Mouse (Mus musculus) midbrain, embryonic 11.5 days (tissue): ENCODE measurements around the gene Mis18bp1. TPM values are rescaled to one million over a fixed set of nuclear protein-coding genes. Genes with fewer than 3 reads are reported as not detected.
"Not testable (repeated sequence)": the region's sequence is repeated elsewhere in the genome, so short reads cannot be mapped to it uniquely, and the experiment has no call there.

Source experiments
- ATAC-seq: fragments of 200-750 bp; cut with Nextera tagmentation; 2 replicates; pipeline ENCODE4 v1.8.0; 2017; ENCODE audit warnings: moderate TSS enrichment, moderate library complexity; ENCODE audit not compliant: low FRiP score
- DNase-seq: peaks from one replicate; pipeline ENCODE4 v3.0.0; 2015; ENCODE audit warnings: low spot score; ENCODE audit errors: missing footprints
- H3K27ac ChIP-seq: fragments of 300-500 bp; sonication (generic); 2 replicates; pipeline ENCODE4 v1.5.1; 2014; ENCODE audit warnings: low read depth, low read length
- H3K27me3 ChIP-seq: fragments of 300-500 bp; sonication (generic); 2 replicates; pipeline ENCODE4 v1.6.1; 2014; ENCODE audit warnings: mild to moderate bottlenecking, low read length, moderate library complexity, mixed read lengths; ENCODE audit not compliant: control insufficient read depth, insufficient read depth
- H3K36me3 ChIP-seq: fragments of 300-500 bp; sonication (generic); 2 replicates; pipeline ENCODE4 v1.6.1; 2014; ENCODE audit warnings: mild to moderate bottlenecking, low read length, moderate library complexity, mixed read lengths; ENCODE audit not compliant: control insufficient read depth, insufficient read depth
- H3K4me1 ChIP-seq: fragments of 300-500 bp; sonication (generic); 2 replicates; pipeline ENCODE4 v1.6.1; 2014; ENCODE audit warnings: low read length; ENCODE audit not compliant: control insufficient read depth, insufficient read depth
- H3K4me2 ChIP-seq: fragments of 300-500 bp; sonication (generic); 2 replicates; pipeline ENCODE4 v1.6.1; 2014; ENCODE audit warnings: mild to moderate bottlenecking, moderate library complexity
- H3K4me3 ChIP-seq: fragments of 300-500 bp; sonication (generic); 2 replicates; pipeline ENCODE4 v1.5.1; 2014; ENCODE audit warnings: low read depth, low read length
- H3K9ac ChIP-seq: fragments of 300-500 bp; sonication (generic); 2 replicates; pipeline ENCODE4 v1.6.1; 2014; ENCODE audit warnings: low read length
- H3K9me3 ChIP-seq: fragments of 300-500 bp; sonication (generic); 2 replicates; pipeline ENCODE4 v1.6.1; 2016; ENCODE audit warnings: low read length; ENCODE audit not compliant: control insufficient read depth
- WGBS: fragments of 180-500 bp; shearing (Covaris S2); extraction: QIAGEN DNeasy Blood & Tissue Kit; methylation state at CpG from one replicate; pipeline ENCODE4 v1.1.7; 2014; 5-methylcytosine and 5-hydroxymethylcytosine counted together
- polyA plus RNA-seq: library from polyadenylated mRNA; unstranded; fragments of >200 nt; fragmentation: Nextera tagmentation; extraction: Ambion mirVana; gene quantifications from 2 replicates; pipeline ENCODE4 v1.2.1, GENCODE M21; 2014

The Mis18bp1 gene
- polyA plus RNA-seq: 82.2 and 82.8 TPM in 2 replicates

- ATAC-seq (peak; percentile 99), DNase-seq (peak; percentile 99)
- under 1% methylated on average over 70 of the region's 70 CpGs for WGBS
- H3K27me3 ChIP-seq: no peaks in the 10 kb centered on the region
- no peaks in the 10 kb centered on the region for H3K36me3 ChIP-seq
- peaks cover 4% of the 10 kb centered on the region for H3K4me1 ChIP-seq
- H3K4me2 ChIP-seq: peak within 1 kb of the TSS; percentile 57
- peak within 1 kb of the TSS; percentile 85 for H3K27ac ChIP-seq
- peak within 1 kb of the TSS; percentile 84 for H3K9ac ChIP-seq
- H3K4me3 ChIP-seq: peak within 1 kb of the TSS; percentile 84
- H3K9me3 ChIP-seq: peaks cover 4% of the 10 kb centered on the region; the same call in 1 of the 2 replicates
Observed at GRCm38 (mm10) chr12:65172021-65172951, at the start of gene Mis18bp1. Mis18bp1 (minus strand) TSS chr12:65172604.

- Histone ChIP-seq H3K27me3 (no peaks in the 10 kb centered on the region), H3K27ac (no peak overlapping the region), H3K4me3 (no peak overlapping the region), H3K9me3 (no peaks in the 10 kb centered on the region), H3K4me2 (no peak overlapping the region), H3K4me1 (no peaks in the 10 kb centered on the region), H3K9ac (no peak overlapping the region), H3K36me3 (no peaks in the 10 kb centered on the region)
- DNase-seq (no peak), ATAC-seq (peak; percentile 59)
- 76% methylated on average over 6 of the region's 6 CpGs for WGBS
Observed at GRCm38 (mm10) chr12:65216404-65216840, 44.0 kb upstream of the Mis18bp1 start.

GRCm38 (mm10) chr12:65206431-65206830, 34.0 kb upstream of the Mis18bp1 start:
- no peak for DNase-seq
- no peak overlapping the region for H3K9ac ChIP-seq
- no peaks in the 10 kb centered on the region for H3K27me3 ChIP-seq
- no peaks in the 10 kb centered on the region for H3K4me1 ChIP-seq
- ATAC-seq: no peak
- H3K36me3 ChIP-seq: no peaks in the 10 kb centered on the region
- no peak overlapping the region for H3K27ac ChIP-seq
- WGBS: 60% methylated on average over 1 of the region's 1 CpGs
- H3K9me3 ChIP-seq: no peaks in the 10 kb centered on the region
- H3K4me3 ChIP-seq: no peak overlapping the region
- H3K4me2 ChIP-seq: no peak overlapping the region

- no peaks in the 10 kb centered on the region for H3K4me1 ChIP-seq
- H3K9ac ChIP-seq: no peak overlapping the region
- no peak overlapping the region for H3K4me3 ChIP-seq
- H3K9me3 ChIP-seq: no peaks in the 10 kb centered on the region
- no peak overlapping the region for H3K27ac ChIP-seq
- no peak overlapping the region for H3K4me2 ChIP-seq
- WGBS: 97% methylated on average over 2 of the region's 2 CpGs
- no peaks in the 10 kb centered on the region for H3K36me3 ChIP-seq
- no peaks in the 10 kb centered on the region for H3K27me3 ChIP-seq
- no peak for ATAC-seq
- no peak for DNase-seq
Observed at GRCm38 (mm10) chr12:65201812-65202211, 29.4 kb upstream of the Mis18bp1 start.

GRCm38 (mm10) chr12:65194003-65194530, 21.7 kb upstream of the Mis18bp1 start:
- no peak for DNase-seq
- Histone ChIP-seq H3K4me2 (no peak overlapping the region), H3K27ac (no peak overlapping the region), H3K9me3 (no peaks in the 10 kb centered on the region), H3K9ac (no peak overlapping the region), H3K36me3 (no peaks in the 10 kb centered on the region), H3K4me1 (no peaks in the 10 kb centered on the region), H3K27me3 (no peaks in the 10 kb centered on the region), H3K4me3 (no peak overlapping the region)
- 83% methylated on average over 5 of the region's 5 CpGs for WGBS
- no peak for ATAC-seq

- H3K27me3 ChIP-seq: no peaks in the 10 kb centered on the region
- ATAC-seq (no peak), DNase-seq (no peak)
- no peak overlapping the region for H3K4me3 ChIP-seq
- no peaks in the 10 kb centered on the region for H3K36me3 ChIP-seq
- no peak overlapping the region for H3K4me2 ChIP-seq
- no peaks in the 10 kb centered on the region for H3K4me1 ChIP-seq
- WGBS: 75% methylated on average over 2 of the region's 2 CpGs
- H3K9me3 ChIP-seq: no peaks in the 10 kb centered on the region
- no peak overlapping the region for H3K27ac ChIP-seq
- no peak overlapping the region for H3K9ac ChIP-seq
Observed at GRCm38 (mm10) chr12:65189213-65189612, 16.8 kb upstream of the Mis18bp1 start.

- H3K9me3 ChIP-seq: no peaks in the 10 kb centered on the region
- no peak overlapping the region for H3K9ac ChIP-seq
- ATAC-seq (no peak), DNase-seq (no peak)
- H3K36me3 ChIP-seq: no peaks in the 10 kb centered on the region
- WGBS: 60% methylated on average over 3 of the region's 3 CpGs
- no peak overlapping the region for H3K27ac ChIP-seq
- H3K27me3 ChIP-seq: no peaks in the 10 kb centered on the region
- no peaks in the 10 kb centered on the region for H3K4me1 ChIP-seq
- no peak overlapping the region for H3K4me3 ChIP-seq
- H3K4me2 ChIP-seq: no peak overlapping the region
Observed at GRCm38 (mm10) chr12:65187365-65187764, 15.0 kb upstream of the Mis18bp1 start.

GRCm38 (mm10) chr12:65173736-65174135, 1.3 kb upstream of the Mis18bp1 start:
- WGBS: 89% methylated on average over 5 of the region's 5 CpGs
- no peak overlapping the region for H3K4me2 ChIP-seq
- no peaks in the 10 kb centered on the region for H3K9me3 ChIP-seq
- H3K4me3 ChIP-seq: no peak overlapping the region
- H3K27me3 ChIP-seq: no peaks in the 10 kb centered on the region
- H3K27ac ChIP-seq: no peak overlapping the region
- ATAC-seq: no peak
- no peak for DNase-seq
- H3K36me3 ChIP-seq: no peaks in the 10 kb centered on the region
- H3K9ac ChIP-seq: no peak overlapping the region
- H3K4me1 ChIP-seq: peaks cover 4% of the 10 kb centered on the region

- H3K27ac ChIP-seq: peak overlapping the region; percentile 85
- H3K36me3 ChIP-seq, H3K4me1 ChIP-seq, H3K9me3 ChIP-seq, H3K27me3 ChIP-seq: not testable (repeated sequence)
- H3K4me3 ChIP-seq: peak overlapping the region; percentile 84
- peak overlapping the region; percentile 57 for H3K4me2 ChIP-seq
- peak overlapping the region; percentile 84; the same call in 1 of the 2 replicates for H3K9ac ChIP-seq
- 27% methylated on average over 8 of the region's 8 CpGs for WGBS
- peak; percentile 90 for DNase-seq
- ATAC-seq: peak; percentile 64
Observed at GRCm38 (mm10) chr12:65172959-65173358, 555 bp upstream of the Mis18bp1 start.
